Mouse (Mus musculus): ENCODE data around the gene Gal3st4. TPM values are rescaled to one million over a fixed set of nuclear protein-coding genes. Genes with fewer than 3 reads are reported as not detected.

Gal3st4 gene
- total and polyA plus RNA-seq, 3 experiments, result 0.15 to 0.17 TPM; not detected in 1

DNA sequence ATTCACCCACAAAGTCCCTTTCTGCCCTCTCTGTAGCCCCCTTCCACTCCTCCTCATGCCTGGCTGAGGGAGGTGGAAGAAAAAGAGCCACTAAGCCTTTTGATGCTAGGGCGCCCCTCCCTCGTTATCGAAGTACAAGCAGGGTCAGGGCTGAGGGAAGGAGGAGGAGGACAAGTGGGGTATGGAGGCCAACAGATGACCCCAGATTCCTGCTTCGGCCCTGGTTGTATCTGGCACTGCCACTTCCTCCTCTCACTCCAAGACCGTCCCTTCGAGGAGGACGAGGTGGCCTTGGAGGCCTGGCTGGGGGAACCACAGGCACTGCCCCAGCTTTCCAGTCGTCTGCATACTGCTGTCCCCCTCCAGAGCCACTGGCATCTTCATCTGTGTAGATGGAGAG, 1.5 kb upstream of the Gal3st4 start:
- DNase-seq (ENCODE audit: low read depth, low spot score), result no peak
- no peaks in the 10 kb centered on the region for H3K4me1 ChIP-seq (ENCODE audit: control insufficient read depth in 1 of 2, insufficient read depth in 2 of 2, low read length in 2 of 2)
- no peaks in the 10 kb centered on the region for H3K36me3 ChIP-seq (ENCODE audit: control insufficient read depth in 1 of 2, insufficient read depth in 2 of 2, low read length in 2 of 2)
- H3K9me3 ChIP-seq (replicated peaks; ENCODE audit: insufficient read depth, low read length), result no peaks in the 10 kb centered on the region
- H3K27ac ChIP-seq (ENCODE audit: control insufficient read depth, low read depth, low read length), result no peak overlapping the region
- H3K4me3 ChIP-seq (ENCODE audit: control insufficient read depth in 1 of 2, insufficient read depth in 1 of 2, low read depth in 2 of 2, low read length in 2 of 2), result no peak overlapping the region
- no peaks in the 10 kb centered on the region; a peak in 2 of 4 replicates for H3K27me3 ChIP-seq (ENCODE audit: control insufficient read depth in 1 of 2, insufficient read depth in 2 of 2, low read length in 2 of 2)
- TF ChIP-seq JUND (IDR thresholded peaks at IDR 0.05; ENCODE audit: low read depth, low read length), result no peak
- TF ChIP-seq NRF1 (IDR thresholded peaks at IDR 0.05; ENCODE audit: insufficient read depth, low read depth, low read length, poor library complexity, severe bottlenecking), result no peak
- TF ChIP-seq MAZ (IDR thresholded peaks at IDR 0.05; ENCODE audit: low read depth, low read length), result no peak
- H3K79me2 ChIP-seq (ENCODE audit: control insufficient read depth, insufficient read depth, low read length, poor library complexity), result no peaks in the 10 kb centered on the region
- no peak overlapping the region for H3K9ac ChIP-seq (ENCODE audit: control insufficient read depth, low read depth, low read length, poor library complexity, severe bottlenecking)

DNA sequence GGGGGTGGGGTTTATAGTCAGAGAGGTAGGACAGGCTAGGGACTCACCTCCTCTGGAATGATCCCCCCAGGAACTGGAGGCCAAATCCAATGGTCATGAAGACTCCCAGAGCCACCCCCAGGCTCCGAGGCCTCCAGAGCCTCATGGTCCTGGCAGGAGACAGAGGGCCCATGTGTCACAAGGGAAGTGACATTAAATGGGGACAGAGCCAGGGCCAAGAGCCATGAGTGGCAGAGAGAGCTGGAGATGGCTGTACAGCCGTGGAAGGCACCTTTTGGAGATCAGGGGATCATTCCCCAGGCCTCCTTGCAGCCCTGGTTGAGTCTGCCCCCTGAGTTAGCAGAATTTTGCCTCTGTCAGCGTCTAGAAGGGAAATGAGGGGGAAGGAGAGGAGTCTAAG, 1.4 kb downstream of the Gal3st4 start:
- Histone ChIP-seq H3K27me3 (ENCODE audit: control insufficient read depth in 1 of 2, insufficient read depth in 2 of 2, low read length in 2 of 2) (no peaks in the 10 kb centered on the region; a peak in 2 of 4 replicates), H3K27ac (ENCODE audit: control insufficient read depth, low read depth, low read length) (no peak overlapping the region), H3K4me3 (ENCODE audit: control insufficient read depth in 1 of 2, insufficient read depth in 1 of 2, low read depth in 2 of 2, low read length in 2 of 2) (no peak overlapping the region), H3K9me3 (replicated peaks; ENCODE audit: insufficient read depth, low read length) (no peaks in the 10 kb centered on the region), H3K79me2 (ENCODE audit: control insufficient read depth, insufficient read depth, low read length, poor library complexity) (no peaks in the 10 kb centered on the region), H3K4me1 (ENCODE audit: control insufficient read depth in 1 of 2, insufficient read depth in 2 of 2, low read length in 2 of 2) (no peaks in the 10 kb centered on the region), H3K9ac (ENCODE audit: control insufficient read depth, low read depth, low read length, poor library complexity, severe bottlenecking) (no peak overlapping the region), H3K36me3 (ENCODE audit: control insufficient read depth in 1 of 2, insufficient read depth in 2 of 2, low read length in 2 of 2) (no peaks in the 10 kb centered on the region)
- TF ChIP-seq ZKSCAN1 (IDR thresholded peaks at IDR 0.05; ENCODE audit: low read depth, low read length), result no peak
- TF ChIP-seq ZMIZ1 (IDR thresholded peaks at IDR 0.05; ENCODE audit: low read depth, low read length), result no peak
- TF ChIP-seq TCF12 (IDR thresholded peaks at IDR 0.05; ENCODE audit: low read depth, low read length), result no peak
- no peak for TF ChIP-seq TAL1 (IDR thresholded peaks at IDR 0.05; ENCODE audit: low read length)
- no peak for TF ChIP-seq ZC3H11A (IDR thresholded peaks at IDR 0.05; ENCODE audit: low read depth, low read length)
- no peak for TF ChIP-seq RCOR1 (IDR thresholded peaks at IDR 0.05; ENCODE audit: low read depth, low read length)
- TF ChIP-seq CTCF (IDR thresholded peaks at IDR 0.05 in 2 of 3, conservative IDR thresholded peaks at IDR 0.05 in 1 of 3; ENCODE audit: control insufficient read depth in 1 of 3, insufficient read depth in 1 of 3, low read depth in 2 of 3, low read length in 3 of 3, poor library complexity in 1 of 3, severe bottlenecking in 1 of 3), result no peak
- TF ChIP-seq KAT2A (conservative IDR thresholded peaks at IDR 0.05; ENCODE audit: low read depth, low read length), result no peak
- TF ChIP-seq E2F4 (IDR thresholded peaks at IDR 0.05; ENCODE audit: borderline replicate concordance, low read depth, low read length), result no peak
- no peak for TF ChIP-seq MYB (IDR thresholded peaks at IDR 0.05; ENCODE audit: low read depth, low read length)
- TF ChIP-seq POLR2A (IDR thresholded peaks at IDR 0.05; ENCODE audit: control insufficient read depth in 1 of 2, insufficient read depth in 1 of 2, low read depth in 1 of 2, low read length in 2 of 2, poor library complexity in 1 of 2), result no peak
- TF ChIP-seq ETS1 (IDR thresholded peaks at IDR 0.05; ENCODE audit: low read depth, low read length), result no peak
- no peak for TF ChIP-seq CHD1 (IDR thresholded peaks at IDR 0.05; ENCODE audit: low read depth, low read length)
- TF ChIP-seq GATA1 (IDR thresholded peaks at IDR 0.05; ENCODE audit: low read depth, low read length), result no peak
- TF ChIP-seq SIN3A (IDR thresholded peaks at IDR 0.05; ENCODE audit: low read length), result no peak
- TF ChIP-seq BHLHE40 (IDR thresholded peaks at IDR 0.05; ENCODE audit: borderline replicate concordance, low read depth, low read length), result no peak
- no peak for TF ChIP-seq SMC3 (IDR thresholded peaks at IDR 0.05; ENCODE audit: low read depth, low read length)
- no peak for DNase-seq (ENCODE audit: low read depth, low spot score)
